Mouse (Mus musculus) adrenal gland, adult 2 months (tissue): ENCODE results near the gene Kif28. TPM values are rescaled to one million over a fixed set of nuclear protein-coding genes. Genes with fewer than 3 reads are reported as not detected.
"Not testable (repeated sequence)": the region's sequence is repeated elsewhere in the genome, so short reads cannot be mapped to it uniquely, and the experiment has no call there.

Experiments
- DNase-seq: peaks from one replicate; pipeline ENCODE4 v3.0.0; 2021
- polyA plus RNA-seq: library from polyadenylated mRNA; depleted of rRNA; stranded (reverse); fragments of >200 nt; gene quantifications from 2 replicates; pipeline ENCODE4 v1.2.3, GENCODE M21; 2012
- total RNA-seq, 2 experiments: library from RNA; stranded (reverse); gene quantifications; 2 replicates each; pipeline ENCODE4 v1.2.3; 2021

Kif28 gene
- total and polyA plus RNA-seq, 3 experiments = not detected

- DNase-seq = no peak
Observed at GRCm38 (mm10) chr1:179704150-179704549, 40.9 kb downstream of the Kif28 start.

GRCm38 (mm10) chr1:179689479-179689878, 55.6 kb downstream of the Kif28 start:
- DNase-seq = no peak

GRCm38 (mm10) chr1:179688914-179689313, 56.2 kb downstream of the Kif28 start:
- DNase-seq = no peak

- DNase-seq = no peak
Observed at GRCm38 (mm10) chr1:179688415-179688814, 56.7 kb downstream of the Kif28 start.

DNA sequence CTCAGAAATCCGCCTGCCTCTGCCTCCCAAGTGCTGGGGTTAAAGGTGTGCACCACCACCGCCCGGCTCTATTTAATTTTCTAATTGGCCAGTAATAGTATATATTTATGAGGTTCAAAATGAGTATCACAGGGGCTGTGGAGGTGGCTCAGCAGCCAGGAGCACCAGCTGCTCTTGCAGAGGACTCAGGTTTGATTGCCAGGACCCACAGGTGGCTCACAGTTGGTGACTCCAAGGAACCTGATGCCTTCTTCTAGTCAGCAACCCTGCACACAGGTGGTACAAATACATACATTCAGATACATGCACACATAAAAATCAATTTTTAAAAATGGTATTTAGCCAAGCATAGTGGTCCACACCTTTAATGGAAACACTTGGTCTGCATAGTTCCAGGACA, 57.1 kb downstream of the Kif28 start:
- DNase-seq = no peak

- no peak for DNase-seq
Observed at GRCm38 (mm10) chr1:179687305-179687704, 57.8 kb downstream of the Kif28 start.

DNA sequence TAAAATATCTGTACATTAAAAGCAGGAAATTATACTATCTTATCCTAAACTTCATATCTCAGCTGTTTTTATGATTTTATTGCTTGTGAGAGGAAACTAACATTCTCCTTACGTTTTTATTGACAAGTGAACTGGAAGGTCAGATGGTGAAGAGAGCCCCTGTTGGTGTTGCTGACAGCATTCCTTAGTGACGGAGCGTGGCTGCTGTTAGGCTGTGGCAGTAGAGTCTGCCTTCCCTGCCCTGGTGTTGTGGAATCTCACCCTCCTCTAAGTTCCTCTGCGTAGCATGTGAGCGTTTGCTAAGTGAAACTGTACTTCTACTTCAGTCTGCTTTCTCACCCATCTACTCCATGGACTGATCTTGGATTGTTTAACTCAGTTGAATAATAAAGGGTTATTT, 58.3 kb downstream of the Kif28 start:
- no peak for DNase-seq

GRCm38 (mm10) chr1:179686348-179686747, 58.7 kb downstream of the Kif28 start:
- no peak for DNase-seq

- not testable (repeated sequence) for DNase-seq
Observed at GRCm38 (mm10) chr1:179682753-179683152, 62.3 kb downstream of the Kif28 start.

DNA sequence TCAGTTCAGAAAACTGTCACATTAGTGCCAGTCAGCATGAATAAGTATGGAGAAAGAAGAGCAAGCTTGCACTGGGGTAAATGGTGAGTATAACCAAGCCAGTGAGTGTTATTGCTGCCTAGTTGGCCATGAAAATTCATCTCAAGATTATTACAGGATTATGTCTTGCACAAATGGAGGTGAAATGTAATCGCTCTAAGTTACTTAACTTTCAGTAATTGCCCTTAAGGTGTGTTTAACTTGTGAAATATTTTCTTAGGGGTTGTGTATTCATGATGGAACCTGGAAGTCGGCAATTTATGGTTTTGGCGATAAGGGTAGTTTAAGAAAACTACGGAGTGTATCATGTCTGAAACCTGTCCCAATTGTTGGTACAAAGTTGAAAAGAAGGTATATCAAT, 65.7 kb downstream of the Kif28 start:
- DNase-seq = no peak

DNA sequence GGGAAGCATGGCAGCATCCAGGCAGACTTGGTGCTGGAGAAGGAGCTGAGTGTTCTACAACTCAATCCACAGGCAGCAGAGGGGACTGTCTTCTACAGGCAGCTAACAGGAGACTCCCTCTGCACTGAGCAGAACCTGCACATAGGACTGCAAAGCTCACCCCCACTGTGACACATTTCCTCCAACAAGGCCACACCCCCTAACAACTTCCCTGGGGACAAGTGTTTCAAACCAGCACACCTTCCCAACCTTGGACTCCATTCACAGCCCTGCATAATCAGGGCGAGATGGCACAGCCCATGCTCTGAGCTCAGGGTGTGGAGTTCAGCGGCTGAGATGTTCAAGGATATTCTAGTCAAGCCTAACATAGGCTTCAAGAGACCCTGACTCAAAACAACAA, 68.0 kb downstream of the Kif28 start:
- DNase-seq = no peak

DNA sequence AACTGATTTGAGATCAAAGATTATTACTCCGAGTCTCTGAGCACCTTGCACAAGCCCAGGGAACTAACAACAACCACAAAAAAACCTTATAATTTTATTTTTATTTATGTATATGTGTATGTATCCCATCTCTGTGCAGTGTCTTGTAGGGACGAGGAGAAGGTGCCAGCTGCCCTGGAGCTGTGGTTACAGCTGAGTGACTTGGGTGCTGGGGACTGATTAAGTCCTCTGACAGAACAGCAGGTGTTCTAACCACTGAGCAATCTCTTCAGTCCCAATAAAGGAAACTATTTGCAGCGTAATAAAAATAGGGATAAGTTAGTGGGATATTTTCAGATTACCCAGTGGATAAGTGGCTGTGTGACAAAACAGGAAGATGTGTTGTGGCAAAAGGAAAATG, 70.7 kb downstream of the Kif28 start:
- DNase-seq = no peak

- no peak for DNase-seq
Observed at GRCm38 (mm10) chr1:179668836-179669537, 76.1 kb downstream of the Kif28 start.

- DNase-seq = peak; percentile 96
Observed at GRCm38 (mm10) chr1:179668013-179668805, 76.9 kb downstream of the Kif28 start, which contains the start of gene Sccpdh. TSS of gene Sccpdh (plus strand) at chr1:179668210.

DNA sequence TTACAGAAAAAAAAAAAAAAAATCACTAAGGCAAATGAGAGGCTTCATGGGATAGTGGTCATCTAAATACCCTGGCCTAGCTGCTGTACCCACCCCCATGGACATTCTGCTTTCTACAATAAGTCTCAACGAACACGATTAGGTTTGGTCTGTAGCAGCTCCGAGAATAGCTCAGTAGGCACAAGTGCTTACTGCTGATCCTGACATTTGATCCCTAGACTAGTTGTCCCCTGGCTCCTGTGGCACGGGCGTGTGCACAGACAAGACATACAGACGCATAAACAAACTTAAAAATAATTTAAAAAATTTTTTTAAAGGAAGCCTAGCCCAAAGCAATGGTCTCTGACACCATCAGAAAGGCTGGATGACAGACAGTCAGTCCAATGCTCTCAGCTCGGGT, 77.6 kb downstream of the Kif28 start:
- no peak for DNase-seq

DNA sequence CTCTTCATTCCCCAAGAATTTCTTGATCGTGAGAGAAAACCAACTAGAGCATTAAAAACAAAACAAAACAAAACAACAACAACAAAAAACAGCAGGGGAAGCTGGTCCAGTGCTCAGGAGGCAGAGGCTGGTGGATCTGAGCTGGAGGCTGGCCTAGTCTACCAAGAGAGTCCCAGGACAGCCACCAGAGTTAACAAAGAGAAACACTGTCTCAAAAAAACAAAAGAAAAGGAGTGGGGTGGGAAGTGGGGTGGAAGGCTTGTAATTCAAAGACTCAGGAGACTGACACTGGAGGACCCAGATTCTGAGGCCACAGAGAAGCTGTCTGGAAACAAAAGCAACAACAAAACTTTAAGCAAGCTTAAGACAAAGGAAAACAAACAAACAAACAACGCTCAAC, 78.1 kb downstream of the Kif28 start:
- DNase-seq = no peak

GRCm38 (mm10) chr1:179664309-179664930, 80.7 kb downstream of the Kif28 start:
- no peak for DNase-seq

GRCm38 (mm10) chr1:179663065-179663464, 82.0 kb downstream of the Kif28 start:
- no peak for DNase-seq

GRCm38 (mm10) chr1:179651224-179651623, 93.8 kb downstream of the Kif28 start:
- DNase-seq = no peak

GRCm38 (mm10) chr1:179650284-179650683, 94.8 kb downstream of the Kif28 start:
- no peak for DNase-seq

DNA sequence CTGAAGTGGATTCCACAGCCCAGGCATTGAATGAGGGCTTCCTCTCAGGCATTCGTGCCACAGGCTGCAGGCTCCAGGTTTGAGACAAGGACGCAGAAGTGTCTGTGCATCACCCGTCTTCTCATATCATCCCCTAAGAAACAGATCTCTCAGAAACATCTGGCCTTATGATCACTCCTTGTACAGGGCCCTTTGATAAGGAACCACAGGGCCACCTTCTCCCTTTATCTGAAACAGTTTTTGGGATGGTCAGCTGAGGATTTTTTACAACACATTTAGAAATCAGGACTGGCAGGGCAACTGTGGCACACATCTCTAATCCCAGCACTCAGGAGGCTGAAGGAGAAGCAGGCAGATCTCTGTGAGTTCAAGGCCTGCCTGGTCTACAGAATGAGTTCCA, 95.7 kb downstream of the Kif28 start:
- no peak for DNase-seq

DNA sequence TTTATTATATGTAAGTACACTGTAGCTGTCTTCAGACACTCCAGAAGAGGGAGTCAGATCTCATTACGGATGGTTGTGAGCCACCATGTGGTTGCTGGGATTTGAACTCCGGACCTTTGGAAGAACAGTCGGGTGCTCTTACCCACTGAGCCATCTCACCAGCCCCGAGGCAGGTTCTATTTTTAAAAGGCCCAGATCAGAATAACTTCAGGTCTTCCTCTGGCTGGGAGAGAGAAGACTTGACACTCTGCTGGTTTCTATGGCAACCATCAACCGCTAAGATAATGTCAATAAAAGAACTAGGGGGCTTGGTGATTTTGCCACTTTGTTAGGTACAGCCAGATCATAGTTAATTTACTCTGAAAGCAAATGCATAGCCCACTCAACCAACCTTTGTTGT, 96.4 kb downstream of the Kif28 start:
- DNase-seq = not testable (repeated sequence)

DNA sequence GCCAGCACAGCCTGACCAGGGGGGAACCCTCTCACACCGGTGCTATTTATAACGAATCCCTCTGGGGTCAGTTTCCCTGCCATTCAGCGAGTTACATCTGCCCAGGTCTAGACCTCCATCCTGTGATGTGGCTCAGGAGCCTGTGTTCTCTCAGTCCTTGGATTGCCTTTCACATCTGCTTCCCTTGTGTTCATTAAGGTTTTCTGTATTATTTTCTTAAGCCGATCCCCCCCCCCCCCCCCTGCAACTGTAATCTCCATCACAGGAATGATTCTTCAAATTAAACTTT, 99.1 kb downstream of the Kif28 start:
- DNase-seq = no peak
